Mouse (Mus musculus) macrophage (primary cell): ENCODE results near the gene Slc25a19. TPM values are rescaled to one million over a fixed set of nuclear protein-coding genes. Genes with fewer than 3 reads are reported as not detected.
A peak's percentile ranks its signal among the peaks of the same experiment; 100 is the strongest.

Experiments
- H3K27ac ChIP-seq: fragments of 350-480 bp; formaldehyde crosslinking; 2 replicates; pipeline ENCODE4 v1.9.0; 2021
- H3K36me3 ChIP-seq: fragments of 350-480 bp; formaldehyde crosslinking; 2 replicates; pipeline ENCODE4 v1.9.0; 2021; ENCODE audit errors: inconsistent target
- H3K4me3 ChIP-seq: fragments of 350-480 bp; formaldehyde crosslinking; 2 replicates; pipeline ENCODE4 v1.9.0; 2021; ENCODE audit errors: inconsistent target
- H3K79me2 ChIP-seq: fragments of 350-480 bp; formaldehyde crosslinking; 2 replicates; pipeline ENCODE4 v1.9.0; 2021; ENCODE audit errors: inconsistent target
- WGBS: methylation state at CpG from one replicate; pipeline ENCODE4 v1.1.7; 2026; ENCODE audit warnings: inconsistent platforms; ENCODE audit not compliant: missing documents; 5-methylcytosine and 5-hydroxymethylcytosine counted together
- polyA plus RNA-seq: library from polyadenylated mRNA; stranded (reverse); fragments of 250-400 nt; gene quantifications from 3 replicates; pipeline ENCODE4 v1.2.4, GENCODE M21; 2018; ENCODE audit warnings: inconsistent platforms

The Slc25a19 gene
- polyA plus RNA-seq, 1 experiment from 2014 or later, result 17.0 TPM

- Histone ChIP-seq H3K27ac (no peak overlapping the region), H3K36me3 (no peaks in the 10 kb centered on the region), H3K79me2 (no peaks in the 10 kb centered on the region; the same call in 1 of the 2 replicates), H3K4me3 (no peak overlapping the region)
- 92% methylated on average over 8 of the region's 8 CpGs for WGBS
Measured at GRCm38 (mm10) chr11:115635041-115635440, 6.9 kb upstream of the Slc25a19 start.

- Histone ChIP-seq H3K4me3 (no peak overlapping the region), H3K27ac (peak overlapping the region; percentile 43), H3K79me2 (no peaks in the 10 kb centered on the region; the same call in 1 of the 2 replicates), H3K36me3 (no peaks in the 10 kb centered on the region)
- 68% methylated on average over 4 of the region's 4 CpGs for WGBS
Measured at GRCm38 (mm10) chr11:115634109-115634508, 6.0 kb upstream of the Slc25a19 start.

- H3K79me2 ChIP-seq, result peaks cover under 1% of the 10 kb centered on the region; the same call in 1 of the 2 replicates
- no peaks in the 10 kb centered on the region for H3K36me3 ChIP-seq
- H3K4me3 ChIP-seq, result no peak overlapping the region
- 19% methylated on average over 9 of the region's 10 CpGs for WGBS
- peak overlapping the region; percentile 97 for H3K27ac ChIP-seq
Measured at GRCm38 (mm10) chr11:115632862-115633261, 4.8 kb upstream of the Slc25a19 start.

GRCm38 (mm10) chr11:115632247-115632646, 4.2 kb upstream of the Slc25a19 start:
- Histone ChIP-seq H3K4me3 (no peak overlapping the region), H3K27ac (peak overlapping the region; percentile 97), H3K79me2 (peaks cover 7% of the 10 kb centered on the region), H3K36me3 (no peaks in the 10 kb centered on the region)
- 94% methylated on average over 7 of the region's 7 CpGs for WGBS

GRCm38 (mm10) chr11:115631505-115631890, 3.4 kb upstream of the Slc25a19 start:
- Histone ChIP-seq H3K79me2 (peaks cover 14% of the 10 kb centered on the region), H3K4me3 (peak overlapping the region; percentile 5; the same call in 1 of the 2 replicates), H3K27ac (peak overlapping the region; percentile 97), H3K36me3 (no peaks in the 10 kb centered on the region)
- 36% methylated on average over 3 of the region's 3 CpGs for WGBS

- Histone ChIP-seq H3K27ac (peak overlapping the region; percentile 97), H3K79me2 (peaks cover 21% of the 10 kb centered on the region), H3K36me3 (no peaks in the 10 kb centered on the region), H3K4me3 (peak overlapping the region; percentile 5; the same call in 1 of the 2 replicates)
- WGBS, result 44% methylated on average over 16 of the region's 16 CpGs
Measured at GRCm38 (mm10) chr11:115630532-115631504, 2.7 kb upstream of the Slc25a19 start.

GRCm38 (mm10) chr11:115629734-115630531, 1.8 kb upstream of the Slc25a19 start:
- Histone ChIP-seq H3K4me3 (no peak overlapping the region), H3K36me3 (no peaks in the 10 kb centered on the region), H3K79me2 (peaks cover 30% of the 10 kb centered on the region), H3K27ac (peak overlapping the region; percentile 97)
- WGBS, result 87% methylated on average over 12 of the region's 13 CpGs

GRCm38 (mm10) chr11:115628465-115629101, 488 bp upstream of the Slc25a19 start:
- Histone ChIP-seq H3K27ac (peak overlapping the region; percentile 44), H3K36me3 (peaks cover 6% of the 10 kb centered on the region), H3K79me2 (peaks cover 44% of the 10 kb centered on the region), H3K4me3 (peak overlapping the region; percentile 97)
- 43% methylated on average over 11 of the region's 13 CpGs for WGBS

- Histone ChIP-seq H3K36me3 (peaks cover 21% of the 10 kb centered on the region), H3K4me3 (peak overlapping the region; percentile 97), H3K27ac (peak overlapping the region; percentile 54; the same call in 1 of the 2 replicates), H3K79me2 (peaks cover 44% of the 10 kb centered on the region)
- WGBS, result 71% methylated on average over 11 of the region's 11 CpGs
Measured at GRCm38 (mm10) chr11:115626824-115627616, 1.1 kb downstream of the Slc25a19 start.

- peaks cover 31% of the 10 kb centered on the region for H3K36me3 ChIP-seq
- no peak overlapping the region for H3K4me3 ChIP-seq
- no peak overlapping the region for H3K27ac ChIP-seq
- WGBS, result 96% methylated on average over 9 of the region's 9 CpGs
- peaks cover 44% of the 10 kb centered on the region for H3K79me2 ChIP-seq
Measured at GRCm38 (mm10) chr11:115625877-115626276, 2.2 kb downstream of the Slc25a19 start.

- Histone ChIP-seq H3K4me3 (no peak overlapping the region), H3K79me2 (peaks cover 44% of the 10 kb centered on the region), H3K36me3 (peaks cover 51% of the 10 kb centered on the region), H3K27ac (no peak overlapping the region)
- WGBS, result 88% methylated on average over 9 of the region's 9 CpGs
Measured at GRCm38 (mm10) chr11:115623487-115624070, 4.5 kb downstream of the Slc25a19 start.

- WGBS, result 98% methylated on average over 7 of the region's 7 CpGs
- peaks cover 14% of the 10 kb centered on the region for H3K79me2 ChIP-seq
- peaks cover 85% of the 10 kb centered on the region for H3K36me3 ChIP-seq
Measured at GRCm38 (mm10) chr11:115619949-115620348, 8.1 kb downstream of the Slc25a19 start.

More at GRCm38 (mm10) chr11:115619949-115620348, 8.1 kb downstream of the Slc25a19 start:
- H3K4me3 ChIP-seq, result no peak overlapping the region
- H3K27ac ChIP-seq, result no peak overlapping the region
